Mouse (Mus musculus) urinary bladder, adult 2 months (tissue): ENCODE results near the gene Itgb7. TPM values are rescaled to one million over a fixed set of nuclear protein-coding genes. Genes with fewer than 3 reads are reported as not detected.
A peak's percentile ranks its signal among the peaks of the same experiment; 100 is the strongest.

Experiments
- DNase-seq: peaks from one replicate; pipeline ENCODE4 v3.0.0; 2022; ENCODE audit warnings: low spot score
- polyA plus RNA-seq: library from polyadenylated mRNA; depleted of rRNA; stranded (reverse); fragments of >200 nt; gene quantifications from 2 replicates; pipeline ENCODE4 v1.2.3, GENCODE M21; 2012; rRNA removed

Itgb7 gene
- polyA plus RNA-seq, 1 experiment: 7.0 TPM

DNA sequence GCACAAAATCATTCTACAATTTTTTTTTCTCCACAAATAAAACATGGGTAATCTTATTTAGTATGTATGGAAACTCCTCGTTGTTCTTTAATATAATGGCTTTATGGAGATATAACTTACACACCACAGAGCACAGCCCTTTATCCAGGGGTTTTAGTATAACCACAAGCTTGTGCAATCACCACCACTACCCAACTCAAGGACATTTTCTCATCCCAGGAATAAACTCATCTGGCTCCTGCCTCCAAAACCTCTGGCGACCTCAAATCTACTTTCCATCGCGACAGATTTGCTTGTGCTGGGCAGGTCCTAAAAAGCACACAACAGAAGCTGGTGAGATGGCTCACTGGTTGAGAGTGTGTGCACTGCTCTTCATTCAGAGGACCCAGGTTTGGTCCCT lies 38.1 kb downstream of the Itgb7 start:
- no peak for DNase-seq

DNA sequence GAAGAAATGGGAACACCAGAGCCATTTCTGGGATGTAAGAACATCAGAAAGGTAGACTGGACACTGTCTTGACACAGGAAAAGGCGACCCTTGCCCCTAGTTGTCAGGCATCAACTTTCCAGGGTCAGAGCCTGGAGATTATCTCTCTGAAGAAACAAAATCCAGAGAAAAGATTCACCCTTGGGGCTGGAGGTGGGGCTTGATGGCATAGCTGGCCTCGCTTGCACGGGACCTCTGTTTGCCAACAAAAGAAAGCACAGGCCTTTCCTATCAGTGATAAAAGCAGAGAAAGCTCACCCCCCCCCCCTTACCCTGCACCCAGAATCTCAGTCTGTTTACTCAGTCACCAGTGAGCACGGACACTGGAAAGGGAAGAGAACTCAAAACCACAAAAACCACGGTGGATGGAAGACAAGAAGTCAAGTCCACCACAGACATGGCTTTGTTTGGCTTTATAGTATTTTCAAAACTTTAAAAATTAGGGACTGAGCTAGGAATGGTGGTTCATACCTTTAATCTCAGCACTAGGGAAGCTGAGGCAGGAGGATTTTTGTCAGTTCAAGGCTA lies 38.8 kb downstream of the Itgb7 start:
- no peak for DNase-seq

DNA sequence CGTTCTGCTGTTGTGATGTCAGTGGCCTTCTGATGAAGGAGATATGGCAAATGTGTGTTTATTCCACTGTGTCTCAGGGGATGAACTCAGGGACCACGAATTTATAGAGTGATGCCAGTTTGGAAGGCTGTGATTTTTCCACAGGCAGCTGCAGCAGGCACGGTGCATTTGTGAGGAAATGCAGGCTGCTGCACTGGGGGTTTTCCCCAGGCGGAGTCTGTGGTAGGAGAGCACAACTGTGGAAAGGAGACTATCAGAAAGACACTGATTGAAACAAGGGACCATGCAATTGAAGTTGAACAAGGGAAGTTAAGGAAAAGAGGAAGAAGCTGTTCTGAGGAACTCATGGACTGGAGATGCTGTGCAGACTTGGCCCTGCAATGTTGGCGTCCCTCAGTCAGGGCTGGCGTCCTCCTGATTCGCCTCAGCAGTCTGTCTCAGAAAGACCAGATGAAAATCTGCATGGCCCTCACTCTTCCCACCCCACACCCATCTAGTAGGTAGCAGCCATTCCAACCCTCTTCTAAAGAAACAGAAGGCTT lies 39.4 kb downstream of the Itgb7 start:
- no peak for DNase-seq

DNA sequence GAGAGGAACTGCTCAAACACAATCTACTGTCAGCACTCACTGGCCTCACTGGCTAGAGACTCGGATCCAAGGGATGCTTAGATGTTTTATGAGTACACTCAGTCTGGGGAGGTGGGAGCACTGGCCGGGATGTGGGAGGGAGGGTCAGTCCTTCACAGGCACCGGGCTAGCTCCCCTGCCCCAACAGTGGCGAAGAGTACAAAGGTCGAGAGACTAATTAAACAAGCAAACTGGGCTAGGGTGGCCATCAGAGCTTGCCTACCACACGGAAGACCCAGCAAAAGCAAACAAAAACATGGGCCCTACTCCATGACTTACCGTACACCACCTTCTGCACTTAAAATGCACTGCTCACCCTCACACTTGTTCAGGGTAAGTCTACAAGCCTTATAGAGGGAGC lies 40.0 kb downstream of the Itgb7 start:
- DNase-seq: no peak

DNA sequence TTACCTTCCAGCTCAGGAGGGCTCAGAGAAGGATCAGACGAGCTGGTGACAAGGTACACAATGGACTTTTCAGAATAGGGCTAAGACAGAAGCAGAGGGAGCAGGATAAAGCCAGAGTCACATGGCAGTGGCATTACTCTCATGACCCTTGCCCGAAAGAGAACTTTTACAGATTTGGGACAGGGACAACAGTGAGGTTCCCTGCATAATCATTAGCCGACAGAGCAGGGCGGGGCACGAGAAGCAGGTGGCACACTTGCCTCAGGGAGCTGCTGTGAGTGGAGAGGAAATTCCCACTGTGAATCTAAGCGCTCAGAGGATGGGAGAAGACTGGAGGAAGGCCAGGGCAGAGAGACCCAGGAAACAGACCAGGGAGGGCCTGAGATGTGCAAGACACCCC lies 42.9 kb downstream of the Itgb7 start:
- DNase-seq: no peak

DNA sequence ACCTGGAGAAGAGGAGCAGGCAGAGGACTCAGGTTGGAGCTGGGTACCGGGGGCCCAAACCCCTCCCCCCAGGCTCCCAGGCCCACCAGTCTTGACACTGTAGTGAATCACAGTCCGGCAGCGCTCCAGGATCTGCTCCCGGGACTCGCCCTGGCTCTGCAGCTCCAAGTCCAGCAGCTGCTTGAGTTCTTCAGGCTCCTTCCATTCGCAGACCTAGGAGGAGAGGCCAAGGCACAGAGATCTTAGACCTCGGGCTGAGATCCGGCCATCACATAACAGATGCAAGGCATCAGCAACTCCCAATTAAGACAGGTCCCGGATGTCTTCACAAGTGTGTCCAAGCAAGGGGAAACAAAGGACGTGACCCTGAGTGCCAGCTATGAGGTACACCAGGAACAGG lies 43.6 kb downstream of the Itgb7 start:
- no peak for DNase-seq

DNA sequence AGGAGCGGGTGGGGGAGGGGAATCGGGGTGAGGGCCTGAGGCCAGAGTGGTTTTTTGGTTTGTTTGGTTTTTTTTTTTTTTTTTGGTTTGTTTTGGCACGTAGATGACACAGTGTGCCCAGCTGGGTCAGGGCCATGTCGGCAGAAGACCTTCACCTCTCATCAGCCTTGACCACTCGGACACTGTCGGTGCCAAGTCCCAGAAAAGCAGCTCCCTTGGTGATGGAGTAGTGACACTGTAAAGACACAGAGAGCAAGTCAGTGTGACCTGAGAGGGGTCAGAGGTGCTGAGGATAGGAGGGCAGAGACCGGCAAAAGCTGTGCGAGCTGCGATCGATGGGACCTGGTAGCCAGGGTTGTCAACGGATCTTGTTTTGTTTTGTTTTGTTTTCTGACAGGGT lies 45.5 kb downstream of the Itgb7 start:
- DNase-seq: no peak

DNA sequence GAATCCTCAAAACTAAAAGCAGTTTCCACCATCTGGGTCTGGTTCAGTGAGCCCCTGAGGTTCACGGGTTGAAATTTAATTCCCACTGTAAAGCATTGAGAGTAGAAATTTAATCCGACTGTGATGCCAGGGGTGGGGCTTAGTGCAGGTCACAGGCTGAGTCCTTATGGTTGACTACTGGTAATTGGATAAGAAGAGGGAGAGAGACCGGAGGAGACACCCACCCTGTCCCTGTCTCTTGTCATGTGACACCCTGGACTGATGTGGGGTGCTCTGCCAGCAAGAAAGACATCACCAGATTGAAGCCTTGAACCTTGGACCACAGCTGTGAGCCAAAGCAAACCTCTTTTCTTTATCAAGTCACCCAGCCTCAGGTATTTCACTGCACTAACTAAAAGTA lies 48.7 kb downstream of the Itgb7 start:
- DNase-seq: no peak

DNA sequence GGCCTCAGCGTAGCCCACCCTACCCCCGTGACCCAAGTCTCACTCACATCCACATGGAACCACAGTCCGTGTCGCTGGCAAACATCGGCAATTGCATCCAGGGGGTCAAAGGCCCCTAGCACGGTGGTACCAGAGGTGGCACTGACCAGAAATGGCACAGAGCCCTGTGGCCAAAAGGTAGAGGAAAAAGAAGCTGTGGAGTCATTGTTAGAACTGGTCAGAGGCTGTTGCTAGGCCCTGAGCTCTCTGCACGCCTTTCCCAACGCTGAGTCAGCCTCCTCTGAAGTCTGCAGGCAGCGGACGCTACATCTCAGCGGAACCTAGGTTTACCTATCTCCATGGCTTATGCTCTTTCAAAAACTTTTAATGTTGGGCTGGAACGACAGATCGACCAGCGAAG lies 51.8 kb downstream of the Itgb7 start:
- DNase-seq: no peak

DNA sequence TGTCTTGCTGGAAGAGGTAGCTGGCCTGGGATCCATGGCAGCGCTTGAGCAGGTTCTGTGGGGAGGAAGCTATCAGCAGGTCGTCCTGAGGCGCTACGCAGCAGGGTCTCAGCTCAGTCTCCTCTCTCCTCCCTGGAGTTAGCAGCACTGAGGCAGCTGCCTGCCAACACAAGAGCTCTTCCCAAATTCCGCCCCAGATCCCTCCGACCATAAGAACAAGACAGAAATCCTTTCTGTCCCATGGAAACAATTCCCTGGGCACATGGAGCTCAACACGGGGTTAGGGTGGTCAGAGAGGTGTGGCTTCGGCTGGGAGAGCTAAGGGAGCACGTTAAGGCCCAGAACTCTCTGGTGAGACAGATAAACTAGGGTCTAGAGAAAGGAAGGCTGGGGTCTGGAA lies 52.6 kb downstream of the Itgb7 start:
- no peak for DNase-seq

DNA sequence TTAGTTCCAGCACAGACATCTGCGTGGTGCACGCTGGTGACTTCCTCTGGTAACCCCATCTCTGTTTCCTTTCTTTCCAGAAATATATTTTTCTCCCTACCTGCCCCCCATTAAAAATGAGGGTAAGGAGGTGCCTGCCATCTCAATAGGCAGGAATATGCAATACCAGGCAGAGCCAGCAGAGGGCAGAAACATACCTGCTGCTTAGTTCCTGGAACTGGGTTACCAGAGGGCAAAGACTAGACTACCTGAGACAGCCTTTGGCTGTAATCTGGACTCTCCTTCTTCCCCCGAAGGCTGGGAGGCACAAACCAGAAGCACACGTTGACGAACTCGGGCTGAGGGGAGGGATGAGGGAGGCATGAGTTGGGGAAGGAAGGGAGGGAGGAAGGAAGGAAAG lies 53.5 kb downstream of the Itgb7 start:
- peak; percentile 66 for DNase-seq

DNA sequence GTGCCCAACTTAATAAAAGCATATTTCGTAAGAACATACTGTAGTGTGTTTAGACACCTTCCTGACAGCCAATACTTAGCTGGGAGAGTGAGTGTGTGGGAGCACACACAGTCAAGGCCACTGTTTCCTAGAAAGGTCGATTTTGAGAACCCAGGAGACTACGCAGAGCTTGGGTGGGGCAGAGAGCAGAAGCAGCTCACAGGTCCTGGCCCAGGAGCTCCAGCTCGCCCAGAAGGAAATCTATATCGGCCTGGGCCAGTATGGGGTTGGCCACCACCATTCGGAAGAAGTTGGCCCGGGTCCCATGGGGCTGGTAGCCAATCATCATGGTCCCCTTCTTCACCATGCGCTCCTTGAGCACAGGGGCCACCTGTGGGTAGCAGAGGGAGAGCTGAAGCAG lies 54.3 kb downstream of the Itgb7 start:
- DNase-seq: no peak

DNA sequence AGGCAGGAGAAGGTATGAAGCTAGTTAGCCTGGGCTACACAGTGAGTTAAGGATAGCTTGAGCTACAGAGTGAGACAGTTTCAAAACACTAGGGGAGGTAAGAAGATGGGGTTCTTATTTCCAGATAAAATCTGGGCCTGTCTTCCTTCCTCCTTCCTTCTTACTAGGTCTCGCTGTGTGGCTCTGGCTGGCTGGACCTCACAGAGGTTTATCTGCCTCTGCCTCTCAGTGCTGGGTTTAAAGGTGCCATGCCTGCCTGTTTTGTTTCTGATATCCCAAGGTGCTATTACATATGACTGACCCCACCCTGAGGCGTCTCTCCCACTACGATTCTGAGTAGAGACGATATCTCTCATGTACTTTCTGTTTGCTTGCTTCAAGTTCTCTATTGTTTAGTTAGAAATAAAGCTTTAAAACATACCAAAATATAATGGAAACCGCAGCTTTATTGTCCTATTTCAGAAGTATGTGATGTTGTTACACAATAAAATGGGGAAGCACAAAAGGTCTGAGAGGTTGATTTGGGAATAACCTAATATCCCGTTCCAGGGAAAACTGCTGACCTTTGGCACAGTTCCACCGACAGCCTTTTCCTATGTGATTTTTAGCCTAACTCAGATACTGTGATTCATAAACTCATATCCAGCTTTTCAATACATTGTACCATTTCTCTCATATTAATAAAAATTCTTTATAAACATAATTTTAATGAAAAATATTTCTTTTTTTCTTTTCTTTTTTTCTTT lies 55.0 kb downstream of the Itgb7 start:
- DNase-seq: no peak

DNA sequence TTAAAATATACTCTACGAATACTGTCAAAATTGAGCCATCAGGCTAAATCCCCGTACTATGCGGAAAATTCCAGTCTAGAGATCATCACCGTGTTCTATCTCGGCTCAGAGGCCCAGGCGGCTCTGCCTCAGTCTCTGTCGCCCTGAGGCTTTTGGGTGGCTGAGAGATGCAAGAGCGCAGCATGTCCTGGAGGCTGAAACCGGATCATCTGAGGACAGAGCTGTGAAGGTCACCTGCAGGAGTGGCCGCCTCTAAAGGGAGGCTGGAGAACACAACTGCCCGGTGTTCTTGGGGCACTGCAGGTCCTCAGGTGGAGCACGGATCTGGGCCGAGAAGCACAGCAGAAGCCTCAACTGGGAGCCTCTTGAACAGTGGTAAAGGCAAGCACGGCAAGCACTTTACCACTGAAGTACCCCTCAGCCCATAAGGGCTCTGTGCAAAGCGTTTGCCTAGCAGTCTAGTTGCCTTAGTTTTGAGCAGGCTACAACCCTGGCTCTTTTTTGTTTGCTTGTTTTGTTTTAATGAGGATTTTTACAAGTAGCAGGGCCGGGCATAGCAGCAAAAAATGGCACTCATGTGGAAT lies 55.9 kb downstream of the Itgb7 start:
- no peak for DNase-seq

DNA sequence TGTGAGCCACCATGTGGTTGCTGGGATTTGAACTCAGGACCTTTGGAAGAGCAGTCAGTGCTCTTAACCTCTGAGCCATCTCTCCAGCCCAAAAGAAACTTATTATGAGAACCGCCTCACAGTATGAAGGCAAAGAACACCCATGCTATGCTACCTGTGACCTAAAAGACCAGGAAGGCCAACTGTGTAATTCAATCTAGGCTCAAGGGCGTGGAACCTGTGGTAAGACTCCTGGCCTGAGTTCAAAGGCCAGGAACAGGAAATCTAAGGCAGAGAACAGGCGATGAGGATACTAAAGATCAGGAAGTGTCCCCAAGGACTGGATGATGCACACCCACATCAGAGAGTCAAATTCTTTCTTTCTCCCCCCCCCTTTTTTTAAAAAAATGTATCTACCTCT lies 58.2 kb downstream of the Itgb7 start:
- DNase-seq: no peak

DNA sequence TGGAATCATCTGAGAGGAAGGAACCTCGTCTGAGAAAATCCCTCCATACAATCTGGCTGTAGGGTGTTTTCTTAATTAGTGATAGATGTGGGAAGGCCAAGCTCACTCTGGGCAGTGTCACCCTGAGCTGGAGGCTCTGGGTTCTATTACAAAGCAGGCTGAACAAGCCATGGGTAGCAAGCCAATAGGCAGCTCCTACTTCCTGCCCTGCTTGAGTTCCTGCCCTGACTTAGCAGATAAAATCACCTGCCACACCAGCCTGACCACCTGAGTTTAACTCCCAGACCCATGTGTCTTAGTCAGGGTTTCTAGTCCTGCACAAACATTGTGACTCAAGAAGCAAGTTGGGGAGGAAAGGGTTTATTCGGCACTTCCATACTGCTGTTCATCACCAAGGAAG lies 62.7 kb downstream of the Itgb7 start:
- DNase-seq: no peak

DNA sequence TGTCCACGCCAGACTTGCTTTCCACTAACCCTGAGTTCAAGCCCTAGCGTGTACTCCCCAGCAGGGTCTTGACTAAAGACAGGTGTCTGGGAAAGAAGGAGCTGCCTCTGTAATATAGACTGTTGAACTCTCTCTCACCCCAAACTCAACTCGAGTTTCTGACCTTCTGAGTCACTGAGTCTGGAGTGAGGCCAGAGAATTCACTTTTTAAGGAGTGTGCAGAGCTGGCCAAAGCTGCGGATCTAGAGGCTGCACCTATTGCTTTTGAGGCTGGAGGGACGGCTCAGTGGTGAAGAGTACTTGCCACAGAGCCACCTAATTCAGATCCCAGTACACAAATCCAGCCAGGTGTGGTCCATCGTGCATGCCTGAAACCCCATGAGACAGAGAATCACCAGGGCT lies 64.1 kb downstream of the Itgb7 start:
- no peak for DNase-seq

Other genes with a start within 250 kb of the Itgb7 start
- gene Krt8, start 227.5 kb downstream of the Itgb7 start, polyA plus RNA-seq: 382 and 417 TPM in 2 replicates
- gene Krt18, start 203.8 kb downstream of the Itgb7 start, polyA plus RNA-seq: 642 and 655 TPM in 2 replicates
- 121 and 170 TPM in 2 replicates for gene Eif4b, start 158.2 kb downstream of the Itgb7 start, polyA plus RNA-seq
- gene Tns2, start 131.5 kb downstream of the Itgb7 start, polyA plus RNA-seq: 69.2 and 107 TPM in 2 replicates
- 43.7 and 50.0 TPM in 2 replicates for gene Spryd3, start 95.7 kb downstream of the Itgb7 start, polyA plus RNA-seq
- gene Igfbp6, start 87.6 kb downstream of the Itgb7 start, polyA plus RNA-seq: 260 TPM in 2 replicates
- gene Soat2, start 81.4 kb downstream of the Itgb7 start, polyA plus RNA-seq: 0.59 and 0.89 TPM in 2 replicates
- gene Zfp740, start 28.7 kb downstream of the Itgb7 start, polyA plus RNA-seq: 62.9 and 67.8 TPM in 2 replicates
- 92.4 and 102 TPM in 2 replicates for gene Csad, start 27.2 kb downstream of the Itgb7 start, polyA plus RNA-seq
- 72.2 and 76.7 TPM in 2 replicates for gene Rarg, start 25.6 kb upstream of the Itgb7 start, polyA plus RNA-seq
- 0.56 and 0.59 TPM in 2 replicates for gene Gm9918, start 38.6 kb upstream of the Itgb7 start, polyA plus RNA-seq
- 62.6 and 64.4 TPM in 2 replicates for gene Mfsd5, start 47.5 kb upstream of the Itgb7 start, polyA plus RNA-seq
- gene Espl1, start 64.3 kb upstream of the Itgb7 start, polyA plus RNA-seq: 1.7 and 1.9 TPM in 2 replicates
- gene Pfdn5, start 94.2 kb upstream of the Itgb7 start, polyA plus RNA-seq: 396 and 519 TPM in 2 replicates
- gene Myg1, start 99.8 kb upstream of the Itgb7 start, polyA plus RNA-seq: 54.1 and 59.1 TPM in 2 replicates
- gene Aaas, start 118.8 kb upstream of the Itgb7 start, polyA plus RNA-seq: 19.1 and 21.4 TPM in 2 replicates
- gene Sp7, start 135.2 kb upstream of the Itgb7 start, polyA plus RNA-seq: 0.15 and 0.21 TPM in 2 replicates
- 19.1 and 24.2 TPM in 2 replicates for gene Sp1, start 174.2 kb upstream of the Itgb7 start, polyA plus RNA-seq
- gene Amhr2, start 213.4 kb upstream of the Itgb7 start, polyA plus RNA-seq: 0.53 and 0.62 TPM in 2 replicates
- 145 and 166 TPM in 2 replicates for gene Prr13, start 227.1 kb upstream of the Itgb7 start, polyA plus RNA-seq
- gene Pcbp2, start 238.6 kb upstream of the Itgb7 start, polyA plus RNA-seq: 328 and 432 TPM in 2 replicates